Mouse (Mus musculus) embryonic facial prominence, embryonic 15.5 days (tissue): ENCODE data around the gene Tmem132b. TPM values are rescaled to one million over a fixed set of nuclear protein-coding genes. Genes with fewer than 3 reads are reported as not detected.

Source experiments
- ATAC-seq: fragments of 200-750 bp; cut with Nextera tagmentation; 2 replicates; pipeline ENCODE4 v1.8.0; 2017; ENCODE audit warnings: low read depth, moderate TSS enrichment; ENCODE audit not compliant: insufficient number of reproducible peaks, low FRiP score, low TSS enrichment
- H3K27ac ChIP-seq: fragments of 300-500 bp; sonication (generic); replicated peaks from 2 replicates; pipeline ENCODE4 v1.5.1; 2015; ENCODE audit warnings: mild to moderate bottlenecking, inconsistent platforms
- H3K27me3 ChIP-seq: fragments of 300-500 bp; sonication (generic); 2 replicates; pipeline ENCODE4 v1.6.1; 2015; ENCODE audit warnings: inconsistent platforms
- H3K36me3 ChIP-seq: fragments of 300-500 bp; sonication (generic); 2 replicates; pipeline ENCODE4 v1.6.1; 2015; ENCODE audit warnings: mild to moderate bottlenecking, inconsistent platforms
- H3K4me1 ChIP-seq: fragments of 300-500 bp; sonication (generic); 2 replicates; pipeline ENCODE4 v1.6.1; 2015; ENCODE audit warnings: inconsistent platforms
- H3K4me2 ChIP-seq: fragments of 300-500 bp; sonication (generic); replicated peaks from 2 replicates; pipeline ENCODE4 v1.6.1; 2015; ENCODE audit warnings: mild to moderate bottlenecking, inconsistent platforms
- H3K4me3 ChIP-seq: fragments of 300-500 bp; sonication (generic); replicated peaks from 2 replicates; pipeline ENCODE4 v1.5.1; 2015; ENCODE audit warnings: mild to moderate bottlenecking, inconsistent platforms
- H3K9ac ChIP-seq: fragments of 300-500 bp; sonication (generic); 2 replicates; pipeline ENCODE4 v1.6.1; 2015; ENCODE audit warnings: inconsistent platforms
- H3K9me3 ChIP-seq: fragments of 300-500 bp; sonication (generic); replicated peaks from 2 replicates; pipeline ENCODE4 v1.6.1; 2016; ENCODE audit warnings: inconsistent platforms
- WGBS: fragments of 180-500 bp; shearing (Covaris S2); methylation state at CpG from one replicate; pipeline ENCODE4 v1.1.7; 2015; 5-methylcytosine and 5-hydroxymethylcytosine counted together
- polyA plus RNA-seq: library from polyadenylated mRNA; unstranded; fragments of >200 nt; fragmentation: Nextera tagmentation; extraction: Ambion mirVana; gene quantifications from 2 replicates; pipeline ENCODE4 v1.2.1, GENCODE M21; 2015

Gene Tmem132b
- polyA plus RNA-seq, 1 experiment from 2014 or later = 0.15 TPM

- Histone ChIP-seq H3K27ac (no peak overlapping the region), H3K4me2 (no peak overlapping the region), H3K4me1 (no peaks in the 10 kb centered on the region), H3K9ac (no peak overlapping the region), H3K36me3 (no peaks in the 10 kb centered on the region), H3K4me3 (no peak overlapping the region), H3K27me3 (no peaks in the 10 kb centered on the region), H3K9me3 (no peaks in the 10 kb centered on the region)
- 88% methylated on average over 1 of the region's 1 CpGs for WGBS
- no peak for ATAC-seq
These were observed 248.8 kb downstream of the Tmem132b start for GRCm38 (mm10) chr5:125780332-125780731.

DNA sequence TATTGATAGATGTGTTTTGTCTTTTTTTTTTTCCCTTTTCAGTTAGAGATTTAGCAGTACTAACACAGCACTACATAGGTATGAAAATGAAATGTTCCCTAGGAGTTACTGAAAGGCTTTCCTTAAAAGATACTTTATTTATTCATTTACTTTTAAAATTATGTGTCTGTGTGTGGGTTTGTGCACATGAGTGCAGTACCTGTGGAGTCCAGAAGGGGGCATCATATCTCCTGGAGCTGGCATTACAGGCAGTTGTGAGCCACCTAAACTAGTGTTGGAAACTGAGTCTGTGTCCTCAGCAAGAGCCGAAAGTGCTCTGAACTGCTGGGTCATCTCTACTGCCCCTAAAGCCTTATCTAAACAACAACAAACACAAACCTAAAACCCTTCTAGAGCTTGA is 261.1 kb downstream of the Tmem132b start:
- no peak overlapping the region for H3K4me3 ChIP-seq
- no peak overlapping the region for H3K4me2 ChIP-seq
- 93% methylated on average over 1 of the region's 1 CpGs for WGBS
- H3K9ac ChIP-seq = no peak overlapping the region
- H3K27ac ChIP-seq = no peak overlapping the region
- no peaks in the 10 kb centered on the region for H3K4me1 ChIP-seq
- no peaks in the 10 kb centered on the region for H3K36me3 ChIP-seq
- no peaks in the 10 kb centered on the region for H3K27me3 ChIP-seq
- no peaks in the 10 kb centered on the region for H3K9me3 ChIP-seq
- no peak for ATAC-seq

- Histone ChIP-seq H3K36me3 (no peaks in the 10 kb centered on the region), H3K4me3 (no peak overlapping the region), H3K9ac (no peak overlapping the region), H3K4me2 (no peak overlapping the region), H3K27me3 (no peaks in the 10 kb centered on the region), H3K27ac (no peak overlapping the region), H3K9me3 (no peaks in the 10 kb centered on the region), H3K4me1 (no peaks in the 10 kb centered on the region)
- no peak for ATAC-seq
- 50% methylated on average over 1 of the region's 1 CpGs for WGBS
These were observed 262.7 kb downstream of the Tmem132b start for GRCm38 (mm10) chr5:125794318-125794717.

DNA sequence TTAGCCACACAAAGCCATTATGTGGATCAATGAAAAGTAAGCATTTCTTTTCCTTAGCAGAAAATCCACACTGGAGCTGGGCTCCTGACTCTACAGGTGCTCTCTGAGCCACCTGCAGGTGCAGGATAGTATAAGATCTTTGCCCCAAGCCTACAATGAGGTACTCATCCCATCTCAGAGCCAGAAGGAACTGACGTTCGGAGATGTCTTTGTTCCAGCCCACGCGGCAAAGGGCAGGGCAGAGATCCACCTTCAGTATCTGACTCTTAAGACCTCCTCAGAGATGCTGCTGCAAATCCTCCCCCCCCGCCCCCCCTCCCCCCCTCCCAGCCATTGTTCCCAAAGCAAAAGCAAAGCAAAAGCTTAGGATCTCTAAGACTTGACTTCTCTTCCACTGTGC is 268.0 kb downstream of the Tmem132b start:
- no peaks in the 10 kb centered on the region for H3K9me3 ChIP-seq
- WGBS = 37% methylated on average over 5 of the region's 5 CpGs
- no peaks in the 10 kb centered on the region for H3K36me3 ChIP-seq
- no peak overlapping the region for H3K4me2 ChIP-seq
- H3K4me3 ChIP-seq = no peak overlapping the region
- H3K27ac ChIP-seq = no peak overlapping the region
- no peak overlapping the region for H3K9ac ChIP-seq
- H3K27me3 ChIP-seq = no peaks in the 10 kb centered on the region
- no peak for ATAC-seq
- H3K4me1 ChIP-seq = no peaks in the 10 kb centered on the region

GRCm38 (mm10) chr5:125800025-125800424 is 268.5 kb downstream of the Tmem132b start:
- Histone ChIP-seq H3K27ac (no peak overlapping the region), H3K4me2 (no peak overlapping the region), H3K27me3 (no peaks in the 10 kb centered on the region), H3K4me3 (no peak overlapping the region), H3K4me1 (no peaks in the 10 kb centered on the region), H3K9me3 (no peaks in the 10 kb centered on the region), H3K36me3 (no peaks in the 10 kb centered on the region), H3K9ac (no peak overlapping the region)
- 10% methylated on average over 11 of the region's 11 CpGs for WGBS
- ATAC-seq = no peak

DNA sequence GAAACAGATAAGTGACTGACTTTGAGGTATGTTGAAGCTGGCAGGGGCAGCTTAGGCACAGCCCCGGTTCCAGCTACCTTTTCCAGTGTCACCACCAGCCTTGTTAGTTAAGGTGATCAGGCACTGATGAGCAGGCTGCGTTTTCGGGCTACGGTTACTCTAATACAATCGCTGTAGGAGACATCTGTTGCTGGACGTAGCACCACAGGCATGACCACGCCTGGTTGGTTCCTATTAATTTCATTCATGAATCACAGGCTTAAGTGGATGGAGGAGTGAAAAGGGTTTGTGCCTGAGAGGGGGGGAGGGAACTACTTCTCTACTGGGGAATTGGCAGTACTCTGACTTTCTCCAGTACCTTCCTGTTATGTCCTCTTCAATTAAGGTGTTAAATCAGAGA is 271.2 kb downstream of the Tmem132b start:
- no peaks in the 10 kb centered on the region for H3K36me3 ChIP-seq
- H3K4me3 ChIP-seq = no peak overlapping the region
- no peak overlapping the region for H3K9ac ChIP-seq
- 76% methylated on average over 7 of the region's 7 CpGs for WGBS
- no peak overlapping the region for H3K4me2 ChIP-seq
- ATAC-seq = no peak
- no peaks in the 10 kb centered on the region for H3K4me1 ChIP-seq
- H3K27me3 ChIP-seq = no peaks in the 10 kb centered on the region
- H3K9me3 ChIP-seq = no peaks in the 10 kb centered on the region
- no peak overlapping the region for H3K27ac ChIP-seq

DNA sequence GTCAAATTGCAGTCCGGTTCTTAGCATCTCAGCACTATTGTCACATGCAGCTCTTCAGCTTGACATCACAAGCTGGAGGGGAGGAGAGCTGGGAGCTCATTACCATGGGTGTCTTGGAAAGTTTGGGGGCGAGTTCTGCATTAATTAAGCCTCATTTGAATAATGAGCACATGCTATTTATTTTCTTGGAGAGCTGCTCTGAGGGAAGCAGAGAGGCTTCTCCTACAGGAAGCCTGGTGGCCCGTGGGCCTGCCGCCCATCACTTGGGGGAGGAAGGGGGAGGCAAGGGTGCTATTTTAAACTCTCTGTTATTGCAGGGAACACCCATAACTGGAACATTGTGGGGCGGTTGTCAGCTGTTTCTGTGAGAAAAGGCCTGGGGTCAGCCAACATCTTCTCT is 273.8 kb downstream of the Tmem132b start:
- H3K4me2 ChIP-seq = no peak overlapping the region
- no peak overlapping the region for H3K9ac ChIP-seq
- H3K4me3 ChIP-seq = no peak overlapping the region
- no peaks in the 10 kb centered on the region for H3K27me3 ChIP-seq
- no peak overlapping the region for H3K27ac ChIP-seq
- no peaks in the 10 kb centered on the region for H3K36me3 ChIP-seq
- ATAC-seq = no peak
- no peaks in the 10 kb centered on the region for H3K9me3 ChIP-seq
- WGBS = 56% methylated on average over 5 of the region's 5 CpGs
- H3K4me1 ChIP-seq = no peaks in the 10 kb centered on the region

GRCm38 (mm10) chr5:125807861-125808260 is 276.3 kb downstream of the Tmem132b start:
- ATAC-seq = no peak

GRCm38 (mm10) chr5:125829342-125829741 is 297.8 kb downstream of the Tmem132b start:
- H3K9me3 ChIP-seq = no peaks in the 10 kb centered on the region
- no peaks in the 10 kb centered on the region for H3K4me1 ChIP-seq
- H3K27ac ChIP-seq = no peak overlapping the region
- no peak overlapping the region for H3K4me2 ChIP-seq
- H3K4me3 ChIP-seq = no peak overlapping the region
- H3K9ac ChIP-seq = no peak overlapping the region
- 80% methylated on average over 3 of the region's 3 CpGs for WGBS
- ATAC-seq = no peak
- H3K36me3 ChIP-seq = no peaks in the 10 kb centered on the region
- H3K27me3 ChIP-seq = no peaks in the 10 kb centered on the region

More at GRCm38 (mm10) chr5:125807861-125808260, 276.3 kb downstream of the Tmem132b start:
- Histone ChIP-seq H3K4me3 (no peak overlapping the region), H3K9ac (no peak overlapping the region), H3K4me1 (no peaks in the 10 kb centered on the region), H3K36me3 (no peaks in the 10 kb centered on the region), H3K4me2 (no peak overlapping the region), H3K27ac (no peak overlapping the region), H3K9me3 (no peaks in the 10 kb centered on the region), H3K27me3 (no peaks in the 10 kb centered on the region)
- 75% methylated on average over 5 of the region's 5 CpGs for WGBS

DNA sequence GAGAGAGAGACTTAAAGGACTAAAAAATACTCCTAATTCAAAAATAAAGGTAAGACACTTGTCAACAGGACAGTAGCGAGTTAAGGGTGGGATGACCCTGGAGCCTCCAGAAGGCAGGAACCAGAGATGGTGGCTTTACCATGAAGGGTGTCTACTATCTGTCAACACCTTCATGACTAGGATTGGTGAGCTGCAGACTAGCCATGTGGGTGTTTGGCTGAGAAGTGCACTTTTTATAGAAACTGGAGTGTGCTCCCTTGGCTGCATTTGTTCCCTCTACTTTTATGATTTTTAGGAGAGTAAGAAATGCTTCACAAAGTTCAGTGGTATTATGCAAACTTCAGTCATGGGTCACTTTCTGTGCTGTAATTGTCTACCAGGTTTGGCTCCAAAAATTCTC is 304.3 kb downstream of the Tmem132b start:
- H3K4me3 ChIP-seq = no peak overlapping the region
- WGBS = 79% methylated on average over 1 of the region's 1 CpGs

GRCm38 (mm10) chr5:125836761-125837160 is 305.2 kb downstream of the Tmem132b start:
- Histone ChIP-seq H3K9me3 (no peaks in the 10 kb centered on the region), H3K4me3 (no peak overlapping the region), H3K36me3 (no peaks in the 10 kb centered on the region), H3K27ac (no peak overlapping the region), H3K9ac (no peak overlapping the region), H3K27me3 (no peaks in the 10 kb centered on the region), H3K4me2 (no peak overlapping the region), H3K4me1 (no peaks in the 10 kb centered on the region)
- 85% methylated on average over 5 of the region's 5 CpGs for WGBS
- no peak for ATAC-seq

More for the DNA sequence above, 304.3 kb downstream of the Tmem132b start:
- H3K4me2 ChIP-seq = no peak overlapping the region
- no peaks in the 10 kb centered on the region for H3K36me3 ChIP-seq
- no peaks in the 10 kb centered on the region for H3K27me3 ChIP-seq
- no peak overlapping the region for H3K9ac ChIP-seq
- no peak overlapping the region for H3K27ac ChIP-seq
- no peaks in the 10 kb centered on the region for H3K4me1 ChIP-seq
- no peak for ATAC-seq
- no peaks in the 10 kb centered on the region for H3K9me3 ChIP-seq
